Mouse (Mus musculus): Measurements from ENCODE around the gene Sdc1. TPM values are rescaled to one million over a fixed set of nuclear protein-coding genes. Genes with fewer than 3 reads are reported as not detected.
A peak's percentile ranks its signal among the peaks of the same experiment; 100 is the strongest.

The Sdc1 gene
- 133 and 140 TPM in 2 replicates for polyA plus RNA-seq (2016; fragmentation: Nextera tagmentation; extraction: Ambion mirVana)

DNA sequence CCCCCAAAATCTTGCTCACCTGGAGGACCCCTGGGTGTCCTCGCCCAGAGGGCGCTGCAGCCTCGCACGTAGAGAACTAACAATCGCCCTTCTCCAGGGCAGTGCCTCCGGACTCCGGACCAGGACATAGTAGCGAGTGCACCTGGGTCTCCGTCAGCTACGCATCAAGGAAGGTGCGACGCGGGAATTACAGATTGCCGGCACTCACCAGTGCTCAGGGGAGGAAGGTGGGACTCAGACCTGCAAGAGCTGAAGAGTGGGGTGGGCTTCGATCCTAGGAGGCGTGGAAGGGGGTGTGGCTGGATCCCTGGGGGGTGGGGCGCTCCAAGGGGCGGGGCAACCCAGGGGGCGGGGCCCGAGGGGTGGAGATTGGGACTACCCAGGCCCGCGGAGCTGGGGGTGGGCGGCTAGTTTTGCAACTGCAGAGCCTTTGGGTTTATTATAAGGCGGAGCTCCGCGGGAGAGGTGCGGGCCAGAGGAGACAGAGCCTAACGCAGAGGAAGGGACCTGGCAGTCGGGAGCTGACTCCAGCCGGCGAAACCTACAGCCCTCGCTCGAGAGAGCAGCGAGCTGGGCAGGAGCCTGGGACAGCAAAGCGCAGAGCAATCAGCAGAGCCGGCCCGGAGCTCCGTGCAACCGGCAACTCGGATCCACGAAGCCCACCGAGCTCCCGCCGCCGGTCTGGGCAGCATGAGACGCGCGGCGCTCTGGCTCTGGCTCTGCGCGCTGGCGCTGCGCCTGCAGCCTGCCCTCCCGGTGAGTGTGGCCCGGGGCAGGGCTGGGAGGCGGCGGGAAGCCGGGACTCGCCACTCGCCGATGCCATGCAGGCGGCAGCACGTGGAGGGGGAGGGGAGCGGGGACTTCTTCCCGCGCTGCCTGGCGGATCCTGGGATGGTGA is at the start of gene Sdc1:
Gene Sdc1, plus strand, starts transcription at position 378 of the 898 bp plus-strand sequence.
- H3K4me3 ChIP-seq = peak within 1 kb of the TSS; percentile 96
- WGBS = under 1% methylated on average over 67 of the region's 67 CpGs
- no peaks in the 10 kb centered on the region for H3K9me3 ChIP-seq
- peaks cover 11% of the 10 kb centered on the region for H3K36me3 ChIP-seq (replicated peaks)
- H3K27me3 ChIP-seq (ENCODE audit: poor library complexity, severe bottlenecking) = peaks cover 3% of the 10 kb centered on the region; the same call in 1 of the 2 replicates
- H3K27ac ChIP-seq = peak within 1 kb of the TSS; percentile 97
- H3K4me1 ChIP-seq = peaks cover 42% of the 10 kb centered on the region
- DNase-seq (ENCODE audit: extremely low spot score, low spot score) = peak; percentile 94

DNA sequence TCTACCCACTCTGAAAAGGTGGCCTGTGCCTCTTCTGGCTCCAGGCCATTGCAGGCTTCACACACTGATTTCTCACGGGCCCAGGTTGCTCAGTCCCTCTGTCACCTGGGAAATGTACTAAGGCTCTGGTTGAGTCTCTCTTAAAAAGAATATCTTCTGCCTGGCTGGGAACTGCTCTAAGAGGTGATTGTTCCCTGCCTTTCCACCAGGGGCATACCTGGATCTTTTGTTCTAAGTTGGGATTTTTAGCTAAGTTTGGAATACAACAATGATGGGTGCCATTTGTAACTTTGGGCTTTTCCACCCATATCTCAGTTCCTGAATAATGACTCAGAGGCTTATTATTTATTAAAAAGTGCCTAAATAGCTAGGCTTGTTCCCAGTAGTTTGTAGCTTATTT is 44.2 kb upstream of the Sdc1 start:
- H3K9me3 ChIP-seq = no peaks in the 10 kb centered on the region
- H3K36me3 ChIP-seq (replicated peaks) = peaks cover 98% of the 10 kb centered on the region
- no peak for DNase-seq (ENCODE audit: extremely low spot score, low spot score)

DNA sequence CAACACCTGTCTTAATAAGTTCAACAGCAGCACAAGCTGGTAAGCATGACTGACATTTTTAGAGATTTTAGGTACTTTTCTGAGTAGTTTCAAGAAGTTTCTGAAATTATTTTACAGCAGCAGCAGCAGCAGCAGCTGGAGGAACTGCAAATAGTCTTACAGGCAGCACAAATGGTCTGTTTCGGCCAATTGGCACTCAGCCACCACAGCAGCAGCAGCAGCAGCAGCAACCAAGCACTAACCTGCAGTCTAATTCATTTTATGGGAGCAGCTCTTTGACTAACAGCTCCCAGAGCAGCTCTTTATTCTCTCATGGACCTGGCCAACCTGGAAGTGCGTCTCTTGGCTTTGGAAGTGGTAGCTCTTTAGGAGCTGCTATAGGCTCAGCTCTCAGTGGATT is 42.4 kb upstream of the Sdc1 start:
- Histone ChIP-seq H3K4me1 (no peaks in the 10 kb centered on the region), H3K27me3 (ENCODE audit: poor library complexity, severe bottlenecking) (no peaks in the 10 kb centered on the region), H3K4me3 (no peak overlapping the region), H3K9me3 (no peaks in the 10 kb centered on the region), H3K27ac (no peak overlapping the region), H3K36me3 (replicated peaks) (peaks cover 98% of the 10 kb centered on the region)
- WGBS = 95% methylated on average over 2 of the region's 2 CpGs
- no peak for DNase-seq (ENCODE audit: extremely low spot score, low spot score)

More for the DNA sequence above, 44.2 kb upstream of the Sdc1 start:
- 73% methylated on average over 1 of the region's 1 CpGs for WGBS
- H3K27me3 ChIP-seq (ENCODE audit: poor library complexity, severe bottlenecking) = no peaks in the 10 kb centered on the region
- H3K4me3 ChIP-seq = no peak overlapping the region
- no peaks in the 10 kb centered on the region for H3K4me1 ChIP-seq
- no peak overlapping the region for H3K27ac ChIP-seq

DNA sequence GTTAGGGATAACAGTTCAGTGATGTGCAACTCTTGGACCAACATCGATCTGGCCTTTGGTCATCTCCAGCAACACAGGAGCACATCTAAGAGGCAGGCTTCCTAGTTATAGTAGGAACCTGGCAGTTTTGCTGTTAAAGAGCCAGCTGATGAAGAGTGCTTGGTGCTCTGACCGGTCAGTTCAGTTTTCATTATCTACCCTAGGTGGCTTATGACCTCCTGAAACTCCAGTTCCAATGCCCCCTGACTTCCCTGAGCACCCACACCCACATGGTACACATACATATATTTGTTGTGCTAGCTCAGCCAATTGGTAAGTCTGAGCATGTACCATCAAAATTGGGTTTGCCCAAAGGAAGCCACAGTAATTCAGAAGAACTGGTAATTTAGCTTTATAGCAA is 17.5 kb upstream of the Sdc1 start:
- Histone ChIP-seq H3K4me1 (no peaks in the 10 kb centered on the region), H3K27me3 (ENCODE audit: poor library complexity, severe bottlenecking) (no peaks in the 10 kb centered on the region), H3K9me3 (peaks cover 17% of the 10 kb centered on the region), H3K4me3 (no peak overlapping the region), H3K27ac (no peak overlapping the region), H3K36me3 (replicated peaks) (peaks cover 96% of the 10 kb centered on the region)
- peak; percentile 11 for DNase-seq (ENCODE audit: extremely low spot score, low spot score)
- 99% methylated on average over 2 of the region's 2 CpGs for WGBS

DNA sequence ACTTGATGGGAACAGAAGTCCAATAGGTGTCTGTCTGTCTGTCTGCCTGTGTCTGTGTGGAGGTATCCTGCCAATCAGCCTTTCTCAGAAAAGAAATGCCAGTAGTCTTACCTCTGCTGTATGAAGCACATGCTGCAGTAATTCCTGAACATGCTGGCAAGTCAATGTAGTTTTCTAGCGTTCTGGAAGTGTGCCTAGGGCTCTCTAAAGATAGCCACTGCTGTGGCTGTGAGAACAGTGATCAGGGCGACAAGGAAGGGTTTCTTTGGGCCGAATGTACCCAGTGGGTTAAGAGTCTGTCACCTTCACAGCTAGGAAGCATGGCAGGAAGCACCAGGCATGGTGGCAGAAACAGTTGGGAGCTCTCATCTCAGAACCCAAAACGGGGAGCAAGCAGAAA is 17.0 kb upstream of the Sdc1 start:
- DNase-seq (ENCODE audit: extremely low spot score, low spot score) = peak; percentile 11
- no peak overlapping the region for H3K27ac ChIP-seq
- H3K27me3 ChIP-seq (ENCODE audit: poor library complexity, severe bottlenecking) = no peaks in the 10 kb centered on the region
- H3K36me3 ChIP-seq (replicated peaks) = peaks cover 91% of the 10 kb centered on the region
- H3K4me1 ChIP-seq = no peaks in the 10 kb centered on the region
- H3K4me3 ChIP-seq = no peak overlapping the region
- H3K9me3 ChIP-seq = peaks cover 17% of the 10 kb centered on the region
- WGBS = 88% methylated on average over 4 of the region's 4 CpGs

DNA sequence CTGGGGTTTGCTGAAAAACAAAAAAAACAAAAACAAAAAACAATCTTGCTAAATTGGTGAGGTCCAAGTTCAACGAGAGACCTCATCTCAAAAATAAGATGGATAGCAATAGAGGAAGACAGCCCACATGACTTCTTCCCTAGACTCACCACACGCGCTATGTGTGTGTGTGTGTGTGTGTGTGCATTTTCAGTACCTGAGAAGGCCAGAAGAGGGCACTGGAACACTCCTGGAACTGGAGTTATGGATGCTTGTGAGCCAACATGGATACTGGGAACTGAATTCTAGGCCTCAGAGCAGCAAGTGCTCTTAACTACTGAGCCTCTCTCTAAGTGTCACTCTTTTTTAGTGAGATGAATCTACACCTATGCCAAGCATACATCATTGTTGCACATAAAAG is 13.1 kb upstream of the Sdc1 start:
- H3K27me3 ChIP-seq (ENCODE audit: poor library complexity, severe bottlenecking) = no peaks in the 10 kb centered on the region
- no peak overlapping the region for H3K27ac ChIP-seq
- peak; percentile 14 for DNase-seq (ENCODE audit: extremely low spot score, low spot score)
- 0 out of 2 replicates have a peak, but pooled peaks cover 3% of the 10 kb centered on the region for H3K4me1 ChIP-seq
- H3K36me3 ChIP-seq (replicated peaks) = peaks cover 53% of the 10 kb centered on the region
- 96% methylated on average over 3 of the region's 3 CpGs for WGBS
- H3K9me3 ChIP-seq = peaks cover 17% of the 10 kb centered on the region
- no peak overlapping the region for H3K4me3 ChIP-seq

DNA sequence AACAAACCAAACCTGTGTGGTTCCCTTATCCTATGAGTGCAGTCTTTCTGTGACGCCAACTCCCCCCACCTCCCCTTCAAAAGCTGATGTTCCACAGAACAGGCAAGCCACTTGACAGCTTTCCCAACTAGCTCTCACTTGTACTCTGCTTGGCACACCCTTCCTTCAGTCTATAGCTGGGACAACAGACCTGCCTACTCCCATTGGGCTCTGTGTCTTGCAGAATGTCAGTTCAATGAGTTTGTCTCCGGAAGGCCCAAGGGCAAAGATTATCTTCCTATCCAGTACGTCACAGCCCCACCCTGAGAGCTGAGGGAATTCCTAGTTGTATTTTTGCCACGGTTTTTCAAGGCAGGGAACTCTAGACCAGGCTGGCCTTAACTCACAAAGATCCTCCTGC is 12.0 kb upstream of the Sdc1 start:
- peak; percentile 11 for DNase-seq (ENCODE audit: extremely low spot score, low spot score)
- no peaks in the 10 kb centered on the region for H3K27me3 ChIP-seq (ENCODE audit: poor library complexity, severe bottlenecking)

GRCm38 (mm10) chr12:8759779-8760178 is 11.3 kb upstream of the Sdc1 start:
- WGBS = 90% methylated on average over 6 of the region's 6 CpGs
- Histone ChIP-seq H3K9me3 (peaks cover 17% of the 10 kb centered on the region), H3K27ac (no peak overlapping the region), H3K4me3 (no peak overlapping the region), H3K36me3 (replicated peaks) (peaks cover 36% of the 10 kb centered on the region), H3K27me3 (ENCODE audit: poor library complexity, severe bottlenecking) (no peaks in the 10 kb centered on the region), H3K4me1 (0 out of 2 replicates have a peak, but pooled peaks cover 3% of the 10 kb centered on the region)
- no peak for DNase-seq (ENCODE audit: extremely low spot score, low spot score)

More for the DNA sequence above, 12.0 kb upstream of the Sdc1 start:
- H3K36me3 ChIP-seq (replicated peaks) = peaks cover 42% of the 10 kb centered on the region
- no peak overlapping the region for H3K27ac ChIP-seq
- peaks cover 17% of the 10 kb centered on the region for H3K9me3 ChIP-seq
- no peak overlapping the region for H3K4me3 ChIP-seq
- 0 out of 2 replicates have a peak, but pooled peaks cover 3% of the 10 kb centered on the region for H3K4me1 ChIP-seq
- WGBS = 79% methylated on average over 4 of the region's 4 CpGs

- Histone ChIP-seq H3K27me3 (ENCODE audit: poor library complexity, severe bottlenecking) (no peaks in the 10 kb centered on the region), H3K27ac (no peak overlapping the region), H3K4me1 (0 out of 2 replicates have a peak, but pooled peaks cover 3% of the 10 kb centered on the region), H3K9me3 (peaks cover 17% of the 10 kb centered on the region), H3K36me3 (replicated peaks) (peaks cover 28% of the 10 kb centered on the region), H3K4me3 (no peak overlapping the region)
- no peak for DNase-seq (ENCODE audit: extremely low spot score, low spot score)
- 89% methylated on average over 6 of the region's 6 CpGs for WGBS
Observed at GRCm38 (mm10) chr12:8760561-8760960, 10.6 kb upstream of the Sdc1 start.

- Histone ChIP-seq H3K4me3 (no peak overlapping the region), H3K9me3 (peaks cover 17% of the 10 kb centered on the region), H3K27ac (no peak overlapping the region), H3K36me3 (replicated peaks) (peaks cover 23% of the 10 kb centered on the region), H3K4me1 (0 out of 2 replicates have a peak, but pooled peaks cover 3% of the 10 kb centered on the region), H3K27me3 (ENCODE audit: poor library complexity, severe bottlenecking) (no peaks in the 10 kb centered on the region)
- 82% methylated on average over 7 of the region's 7 CpGs for WGBS
- peak; percentile 13 for DNase-seq (ENCODE audit: extremely low spot score, low spot score)
Observed at GRCm38 (mm10) chr12:8761058-8761457, 10.1 kb upstream of the Sdc1 start.

DNA sequence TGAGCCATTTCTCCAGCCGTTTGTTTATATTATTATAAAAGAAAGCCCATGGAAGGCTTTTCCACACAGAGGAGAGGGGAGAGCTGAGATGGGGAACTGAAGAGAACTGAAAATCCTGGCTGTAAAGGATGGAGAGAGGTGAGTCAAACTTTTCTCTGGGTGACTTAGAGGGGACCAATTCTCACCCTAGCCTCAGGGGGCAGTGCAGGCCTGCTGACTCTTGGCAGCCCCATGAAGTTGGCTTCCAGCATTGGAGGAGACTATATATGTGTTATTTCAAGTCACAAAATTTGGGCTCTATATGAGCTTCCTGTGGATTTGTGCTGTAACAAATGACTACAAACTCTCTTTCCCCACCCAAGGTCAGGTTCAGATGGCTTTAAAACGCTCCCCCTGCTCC is 8.5 kb upstream of the Sdc1 start:
- DNase-seq (ENCODE audit: extremely low spot score, low spot score) = no peak
- H3K36me3 ChIP-seq (replicated peaks) = peaks cover 7% of the 10 kb centered on the region
- 0 out of 2 replicates have a peak, but pooled peaks cover 3% of the 10 kb centered on the region for H3K4me1 ChIP-seq
- WGBS = 86% methylated on average over 2 of the region's 2 CpGs
- H3K27ac ChIP-seq = no peak overlapping the region
- no peak overlapping the region for H3K4me3 ChIP-seq
- H3K9me3 ChIP-seq = peaks cover 6% of the 10 kb centered on the region
- H3K27me3 ChIP-seq (ENCODE audit: poor library complexity, severe bottlenecking) = no peaks in the 10 kb centered on the region

DNA sequence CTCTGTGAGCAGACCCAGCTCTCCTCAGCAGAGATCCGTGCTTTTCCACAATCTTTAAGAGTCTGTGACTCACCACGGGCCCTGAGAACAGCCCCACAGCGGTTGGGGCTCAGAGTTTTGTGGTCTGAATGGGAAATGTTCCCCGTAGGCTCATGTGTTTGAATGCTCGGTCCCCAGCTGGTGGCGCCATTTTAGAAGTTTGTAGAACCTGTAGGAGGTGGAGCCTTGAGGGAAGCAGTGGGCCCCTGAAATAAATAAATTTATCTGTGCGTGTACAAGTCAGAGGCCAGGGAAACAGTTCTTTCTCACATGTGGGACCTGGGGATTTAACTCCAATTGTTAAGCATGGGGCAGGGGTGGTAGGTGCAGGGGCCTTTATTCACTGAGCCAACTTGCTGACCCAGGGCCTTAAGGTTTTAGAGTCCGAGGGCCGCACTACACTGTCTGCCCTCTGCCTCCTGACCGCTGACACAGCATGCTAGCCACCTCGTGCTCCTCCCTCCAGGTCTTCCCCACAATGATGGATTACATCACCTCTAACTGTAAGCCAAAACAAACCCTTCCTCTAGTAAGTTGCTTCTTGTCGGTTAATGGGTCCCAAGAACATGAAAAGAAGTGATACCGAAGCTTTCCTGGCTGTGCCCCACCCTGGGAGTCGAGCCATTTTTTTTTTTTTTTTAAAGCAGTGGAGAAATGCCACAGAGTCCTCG is 6.7 kb upstream of the Sdc1 start:
- WGBS = 88% methylated on average over 15 of the region's 15 CpGs
- DNase-seq (ENCODE audit: extremely low spot score, low spot score) = no peak

More for the DNA sequence above, 6.7 kb upstream of the Sdc1 start:
- H3K27me3 ChIP-seq (ENCODE audit: poor library complexity, severe bottlenecking) = no peaks in the 10 kb centered on the region
- no peak overlapping the region for H3K27ac ChIP-seq
- 0 out of 2 replicates have a peak, but pooled peaks cover 3% of the 10 kb centered on the region for H3K4me1 ChIP-seq
- H3K36me3 ChIP-seq (replicated peaks) = no peaks in the 10 kb centered on the region
- H3K9me3 ChIP-seq = no peaks in the 10 kb centered on the region
- H3K4me3 ChIP-seq = no peak overlapping the region

All from forebrain, embryonic 10.5 days (tissue).